Mouse (Mus musculus) G1E (cell line): ENCODE results near the gene Rit1.

Source experiments
- CTCF ChIP-seq: IDR thresholded peaks from 2 replicates; pipeline ENCODE4 v1.5.1; 2012; ENCODE audit warnings: low read depth, low read length, inconsistent platforms, mixed read lengths
- GATA1 ChIP-seq: IDR thresholded peaks from 2 replicates; pipeline ENCODE4 v1.6.1; 2012; ENCODE audit warnings: borderline replicate concordance, low read length, inconsistent platforms, mixed read lengths
- GATA2 ChIP-seq: IDR thresholded peaks from 2 replicates; pipeline ENCODE4 v1.6.1; 2012; ENCODE audit warnings: low read depth, low read length, inconsistent platforms, borderline replicate concordance
- POLR2AphosphoS5 ChIP-seq: IDR thresholded peaks from 2 replicates; pipeline ENCODE4 v1.6.1; 2012; ENCODE audit warnings: low read depth, low read length, inconsistent platforms; ENCODE audit not compliant: insufficient replicate concordance
- TAL1 ChIP-seq: conservative IDR thresholded peaks from 2 replicates; pipeline ENCODE4 v1.6.1; 2012; ENCODE audit warnings: low read depth, low read length, inconsistent platforms, mixed read lengths

- TF ChIP-seq CTCF (no peak), TAL1 (no peak), POLR2AphosphoS5 (no peak), GATA1 (no peak), GATA2 (no peak)
Observed at GRCm38 (mm10) chr3:88740147-88740546, 23.5 kb downstream of the Rit1 start.
